Mouse (Mus musculus) neutrophil, adult 5-6 weeks (primary cell): ENCODE data around the gene Tle1. TPM values are rescaled to one million over a fixed set of nuclear protein-coding genes. Genes with fewer than 3 reads are reported as not detected.

Experiments used
- ATAC-seq: fragments of 151-379, 151-347 bp; 2 replicates; pipeline ENCODE4 v1.8.0; 2017; ENCODE audit warnings: mild to moderate bottlenecking, moderate TSS enrichment; ENCODE audit not compliant: insufficient number of reproducible peaks, poor library complexity, low FRiP score, severe bottlenecking; ENCODE audit errors: extremely low read depth
- total RNA-seq: library from RNA; stranded (forward); fragments of 200-1000 nt; gene quantifications from 2 replicates; pipeline ENCODE4 v1.2.3, GENCODE M21; 2017

Tle1 gene
- total RNA-seq = 16.5 and 21.4 TPM in 2 replicates

GRCm38 (mm10) chr4:72200559-72201409 lies at the start of gene Tle1:
TSS of gene Tle1 (minus strand) at chr4:72200919.
- ATAC-seq = peak; percentile 85

GRCm38 (mm10) chr4:72233584-72234219 lies 33.0 kb upstream of the Tle1 start:
- ATAC-seq = no peak

GRCm38 (mm10) chr4:72232206-72232605 lies 31.5 kb upstream of the Tle1 start:
- ATAC-seq = no peak

GRCm38 (mm10) chr4:72230832-72231231 lies 30.1 kb upstream of the Tle1 start:
- ATAC-seq = no peak

GRCm38 (mm10) chr4:72221629-72222028 lies 20.9 kb upstream of the Tle1 start:
- ATAC-seq = no peak

GRCm38 (mm10) chr4:72204420-72205045 lies 3.8 kb upstream of the Tle1 start:
- no peak for ATAC-seq

- ATAC-seq = no peak
Observed at GRCm38 (mm10) chr4:72201521-72201991, 837 bp upstream of the Tle1 start.

- no peak for ATAC-seq
Observed at GRCm38 (mm10) chr4:72199571-72200558, 854 bp downstream of the Tle1 start.

- ATAC-seq = peak; percentile 71
Observed at GRCm38 (mm10) chr4:72198877-72199411, 1.8 kb downstream of the Tle1 start.

GRCm38 (mm10) chr4:72197888-72198605 lies 2.7 kb downstream of the Tle1 start:
- no peak for ATAC-seq

GRCm38 (mm10) chr4:72195116-72195835 lies 5.4 kb downstream of the Tle1 start:
- no peak for ATAC-seq

- ATAC-seq = no peak
Observed at GRCm38 (mm10) chr4:72193276-72193675, 7.4 kb downstream of the Tle1 start.

GRCm38 (mm10) chr4:72184476-72184875 lies 16.2 kb downstream of the Tle1 start:
- ATAC-seq = no peak

- no peak for ATAC-seq
Observed at GRCm38 (mm10) chr4:72182343-72182988, 18.3 kb downstream of the Tle1 start.

GRCm38 (mm10) chr4:72175943-72176342 lies 24.8 kb downstream of the Tle1 start:
- ATAC-seq = no peak

GRCm38 (mm10) chr4:72168267-72168666 lies 32.5 kb downstream of the Tle1 start:
- ATAC-seq = no peak

- no peak for ATAC-seq
Observed at GRCm38 (mm10) chr4:72167761-72168229, 32.9 kb downstream of the Tle1 start.
